Mouse (Mus musculus) forebrain, embryonic 15.5 days (tissue): ENCODE measurements around the gene Atf5. TPM values are rescaled to one million over a fixed set of nuclear protein-coding genes. Genes with fewer than 3 reads are reported as not detected.

Experiments
- ATAC-seq: fragments of 200-750 bp; cut with Nextera tagmentation; replicated peaks from 2 replicates; pipeline ENCODE4 v1.8.0; 2017; ENCODE audit warnings: mild to moderate bottlenecking, moderate TSS enrichment, moderate library complexity
- H3K27ac ChIP-seq: fragments of 300-500 bp; sonication (generic); replicated peaks from 2 replicates; pipeline ENCODE4 v1.5.1; 2015; ENCODE audit warnings: mild to moderate bottlenecking, inconsistent platforms
- H3K27me3 ChIP-seq: fragments of 300-500 bp; sonication (generic); 2 replicates; pipeline ENCODE4 v1.6.1; 2015; ENCODE audit warnings: inconsistent platforms
- H3K36me3 ChIP-seq: fragments of 300-500 bp; sonication (generic); 2 replicates; pipeline ENCODE4 v1.6.1; 2015; ENCODE audit warnings: mild to moderate bottlenecking, inconsistent platforms
- H3K4me1 ChIP-seq: fragments of 300-500 bp; sonication (generic); 2 replicates; pipeline ENCODE4 v1.6.1; 2015; ENCODE audit warnings: inconsistent platforms
- H3K4me2 ChIP-seq: fragments of 300-500 bp; sonication (generic); replicated peaks from 2 replicates; pipeline ENCODE4 v1.6.1; 2015; ENCODE audit warnings: mild to moderate bottlenecking, inconsistent platforms
- H3K4me3 ChIP-seq: fragments of 300-500 bp; sonication (generic); 2 replicates; pipeline ENCODE4 v1.5.1; 2015; ENCODE audit warnings: mild to moderate bottlenecking, inconsistent platforms
- H3K9ac ChIP-seq: fragments of 300-500 bp; sonication (generic); replicated peaks from 2 replicates; pipeline ENCODE4 v1.6.1; 2015; ENCODE audit warnings: mild to moderate bottlenecking, inconsistent platforms
- H3K9me3 ChIP-seq: fragments of 300-500 bp; sonication (generic); 2 replicates; pipeline ENCODE4 v1.6.1; 2016; ENCODE audit warnings: inconsistent platforms
- WGBS: fragments of 180-500 bp; shearing (Covaris S2); methylation state at CpG from one replicate; pipeline ENCODE4 v1.1.7; 2015; ENCODE audit warnings: mixed read lengths; 5-methylcytosine and 5-hydroxymethylcytosine counted together
- polyA plus RNA-seq: library from polyadenylated mRNA; unstranded; fragments of >200 nt; fragmentation: Nextera tagmentation; extraction: Ambion mirVana; gene quantifications from 2 replicates; pipeline ENCODE4 v1.2.1, GENCODE M21; 2015

The Atf5 gene
- polyA plus RNA-seq, 1 experiment from 2014 or later = 4.6 TPM

- peak overlapping the region; percentile 94 for H3K4me2 ChIP-seq
- no peaks in the 10 kb centered on the region for H3K27me3 ChIP-seq
- peak overlapping the region; percentile 93 for H3K27ac ChIP-seq
- H3K36me3 ChIP-seq = peaks cover under 1% of the 10 kb centered on the region; the same call in 1 of the 2 replicates
- H3K4me3 ChIP-seq = peak overlapping the region; percentile 76
- H3K4me1 ChIP-seq = peaks cover 62% of the 10 kb centered on the region
- H3K9me3 ChIP-seq = no peaks in the 10 kb centered on the region
- peak overlapping the region; percentile 91; the same call in 1 of the 2 replicates for H3K9ac ChIP-seq
- 69% methylated on average over 9 of the region's 9 CpGs for WGBS
- ATAC-seq = 0 out of 2 replicates have a peak, but pooled peaks have one; percentile 0
Measured at GRCm38 (mm10) chr7:44856265-44856916, 39.9 kb upstream of the Atf5 start.

- H3K4me3 ChIP-seq = peak overlapping the region; percentile 48
- WGBS = 24% methylated on average over 10 of the region's 10 CpGs
- H3K4me2 ChIP-seq = peak overlapping the region; percentile 77
- H3K9ac ChIP-seq = peak overlapping the region; percentile 60
- H3K27me3 ChIP-seq = no peaks in the 10 kb centered on the region
- peaks cover 63% of the 10 kb centered on the region for H3K4me1 ChIP-seq
- no peaks in the 10 kb centered on the region; the same call in 1 of the 2 replicates for H3K36me3 ChIP-seq
- H3K9me3 ChIP-seq = no peaks in the 10 kb centered on the region
- no peak for ATAC-seq
- H3K27ac ChIP-seq = peak overlapping the region; percentile 86
Measured at GRCm38 (mm10) chr7:44855036-44855435, 38.6 kb upstream of the Atf5 start.

GRCm38 (mm10) chr7:44854356-44855031 is 38.0 kb upstream of the Atf5 start:
- H3K4me3 ChIP-seq = peak overlapping the region; percentile 48
- H3K4me1 ChIP-seq = peaks cover 63% of the 10 kb centered on the region
- H3K9ac ChIP-seq = peak overlapping the region; percentile 60
- H3K36me3 ChIP-seq = no peaks in the 10 kb centered on the region; the same call in 1 of the 2 replicates
- no peaks in the 10 kb centered on the region for H3K27me3 ChIP-seq
- peak overlapping the region; percentile 86 for H3K27ac ChIP-seq
- 1% methylated on average over 45 of the region's 45 CpGs for WGBS
- H3K9me3 ChIP-seq = no peaks in the 10 kb centered on the region
- ATAC-seq = no peak
- peak overlapping the region; percentile 77 for H3K4me2 ChIP-seq

GRCm38 (mm10) chr7:44853596-44854355 is 37.3 kb upstream of the Atf5 start:
- no peak for ATAC-seq
- Histone ChIP-seq H3K36me3 (no peaks in the 10 kb centered on the region; the same call in 1 of the 2 replicates), H3K27ac (peak overlapping the region; percentile 86), H3K4me1 (peaks cover 63% of the 10 kb centered on the region), H3K9ac (peak overlapping the region; percentile 60), H3K4me3 (peak overlapping the region; percentile 48), H3K27me3 (no peaks in the 10 kb centered on the region), H3K9me3 (no peaks in the 10 kb centered on the region), H3K4me2 (peak overlapping the region; percentile 77)
- WGBS = 25% methylated on average over 26 of the region's 26 CpGs

- Histone ChIP-seq H3K27me3 (no peaks in the 10 kb centered on the region), H3K4me1 (peaks cover 57% of the 10 kb centered on the region), H3K36me3 (no peaks in the 10 kb centered on the region; the same call in 1 of the 2 replicates), H3K9ac (no peak overlapping the region), H3K4me2 (no peak overlapping the region), H3K4me3 (no peak overlapping the region), H3K27ac (no peak overlapping the region), H3K9me3 (no peaks in the 10 kb centered on the region)
- ATAC-seq = no peak
- WGBS = 95% methylated on average over 2 of the region's 2 CpGs
Measured at GRCm38 (mm10) chr7:44853065-44853464, 36.6 kb upstream of the Atf5 start.

GRCm38 (mm10) chr7:44852259-44853027 is 36.0 kb upstream of the Atf5 start:
- H3K9ac ChIP-seq = no peak overlapping the region
- H3K4me1 ChIP-seq = peaks cover 57% of the 10 kb centered on the region
- no peak overlapping the region for H3K27ac ChIP-seq
- no peaks in the 10 kb centered on the region for H3K27me3 ChIP-seq
- H3K4me2 ChIP-seq = no peak overlapping the region
- WGBS = 93% methylated on average over 36 of the region's 36 CpGs
- H3K9me3 ChIP-seq = no peaks in the 10 kb centered on the region
- H3K4me3 ChIP-seq = no peak overlapping the region
- no peak for ATAC-seq
- no peaks in the 10 kb centered on the region; the same call in 1 of the 2 replicates for H3K36me3 ChIP-seq

GRCm38 (mm10) chr7:44851625-44852234 is 35.3 kb upstream of the Atf5 start:
- H3K4me1 ChIP-seq = peaks cover 59% of the 10 kb centered on the region
- H3K9ac ChIP-seq = no peak overlapping the region
- no peak for ATAC-seq
- WGBS = 90% methylated on average over 12 of the region's 12 CpGs
- no peak overlapping the region for H3K4me2 ChIP-seq
- H3K27me3 ChIP-seq = no peaks in the 10 kb centered on the region
- no peaks in the 10 kb centered on the region for H3K9me3 ChIP-seq
- H3K4me3 ChIP-seq = peak overlapping the region; percentile 78; the same call in 1 of the 2 replicates
- no peak overlapping the region for H3K27ac ChIP-seq
- peaks cover under 1% of the 10 kb centered on the region; the same call in 1 of the 2 replicates for H3K36me3 ChIP-seq

GRCm38 (mm10) chr7:44850789-44851624 is 34.5 kb upstream of the Atf5 start:
- WGBS = 80% methylated on average over 8 of the region's 8 CpGs
- Histone ChIP-seq H3K9ac (peak overlapping the region; percentile 76), H3K36me3 (peaks cover 8% of the 10 kb centered on the region), H3K9me3 (no peaks in the 10 kb centered on the region), H3K27me3 (no peaks in the 10 kb centered on the region), H3K4me2 (peak overlapping the region; percentile 60), H3K4me1 (peaks cover 55% of the 10 kb centered on the region), H3K4me3 (peak overlapping the region; percentile 78), H3K27ac (no peak overlapping the region)
- no peak for ATAC-seq

GRCm38 (mm10) chr7:44850146-44850545 is 33.7 kb upstream of the Atf5 start:
- peaks cover 16% of the 10 kb centered on the region for H3K36me3 ChIP-seq
- peaks cover 51% of the 10 kb centered on the region for H3K4me1 ChIP-seq
- WGBS = 2% methylated on average over 33 of the region's 33 CpGs
- H3K4me2 ChIP-seq = peak overlapping the region; percentile 60
- peak overlapping the region; percentile 78 for H3K4me3 ChIP-seq
- ATAC-seq = peak; percentile 33
- peak overlapping the region; percentile 100 for H3K27ac ChIP-seq
- no peaks in the 10 kb centered on the region for H3K9me3 ChIP-seq
- no peaks in the 10 kb centered on the region for H3K27me3 ChIP-seq
- peak overlapping the region; percentile 76 for H3K9ac ChIP-seq

- Histone ChIP-seq H3K4me2 (peak overlapping the region; percentile 60), H3K27me3 (no peaks in the 10 kb centered on the region), H3K27ac (peak overlapping the region; percentile 100), H3K9me3 (no peaks in the 10 kb centered on the region), H3K4me3 (peak overlapping the region; percentile 78), H3K36me3 (peaks cover 22% of the 10 kb centered on the region), H3K4me1 (peaks cover 45% of the 10 kb centered on the region), H3K9ac (peak overlapping the region; percentile 76)
- ATAC-seq = peak; percentile 73
- WGBS = under 1% methylated on average over 41 of the region's 41 CpGs
Measured at GRCm38 (mm10) chr7:44849416-44850111, 33.1 kb upstream of the Atf5 start.
